Mouse (Mus musculus): ENCODE results near the gene Rab35. TPM values are rescaled to one million over a fixed set of nuclear protein-coding genes. Genes with fewer than 3 reads are reported as not detected.

The Rab35 gene
- polyA plus RNA-seq, 1 experiment from 2014 or later, result 18.8 TPM

DNA sequence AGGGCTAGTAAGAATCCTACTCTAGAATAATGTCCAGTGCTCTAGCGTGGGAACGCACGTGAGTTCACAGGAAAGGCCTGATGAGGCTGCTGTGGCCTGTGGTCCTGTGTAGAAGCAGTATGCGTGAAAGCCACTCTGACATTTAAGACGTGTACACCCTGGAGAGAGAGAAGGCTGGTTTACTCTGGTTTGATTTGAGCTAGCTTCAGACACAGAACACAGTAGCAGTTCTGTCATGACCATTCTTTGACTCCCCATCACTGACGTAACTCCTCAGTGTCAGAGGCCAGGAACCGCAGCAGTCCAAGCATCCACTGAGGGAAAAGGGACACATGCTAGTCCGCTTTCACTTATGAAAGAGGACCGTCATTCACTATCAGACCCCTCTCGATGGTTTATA lies 53.4 kb downstream of the Rab35 start:
- DNase-seq (ENCODE audit: low spot score), result no peak

DNA sequence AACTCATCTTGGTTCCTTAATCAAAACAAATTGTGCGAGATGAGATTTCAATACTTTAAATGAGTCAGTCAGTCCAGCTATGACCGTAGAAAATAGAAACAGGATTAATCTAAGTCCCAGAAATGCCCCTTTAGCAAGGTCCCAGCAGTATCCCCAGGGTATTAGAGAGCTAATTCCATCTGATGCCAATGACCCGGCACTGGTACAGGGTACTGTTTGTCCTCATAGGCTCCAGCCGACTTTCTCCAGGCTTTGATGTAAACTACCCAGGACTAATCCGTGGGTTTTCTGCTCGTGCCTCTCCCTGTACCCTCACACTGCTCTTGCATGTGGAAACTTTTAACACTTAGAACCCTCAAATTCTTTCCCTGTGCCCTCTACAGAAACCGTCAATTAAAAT lies 55.0 kb downstream of the Rab35 start:
- no peak overlapping the region for H3K4me3 ChIP-seq
- H3K36me3 ChIP-seq, result no peaks in the 10 kb centered on the region
- H3K9me3 ChIP-seq, result no peaks in the 10 kb centered on the region
- no peak for DNase-seq (ENCODE audit: low spot score)
- no peaks in the 10 kb centered on the region for H3K27me3 ChIP-seq (ENCODE audit: insufficient read depth, poor library complexity, severe bottlenecking)
- no peak overlapping the region for H3K27ac ChIP-seq
- H3K4me1 ChIP-seq, result no peaks in the 10 kb centered on the region
- WGBS, result 70% methylated on average over 7 of the region's 7 CpGs

More for the DNA sequence above, 53.4 kb downstream of the Rab35 start:
- no peaks in the 10 kb centered on the region for H3K9me3 ChIP-seq
- no peaks in the 10 kb centered on the region for H3K4me1 ChIP-seq
- no peaks in the 10 kb centered on the region for H3K36me3 ChIP-seq
- no peak overlapping the region for H3K27ac ChIP-seq
- no peaks in the 10 kb centered on the region for H3K27me3 ChIP-seq (ENCODE audit: insufficient read depth, poor library complexity, severe bottlenecking)
- WGBS, result 88% methylated on average over 10 of the region's 10 CpGs
- no peak overlapping the region for H3K4me3 ChIP-seq

DNA sequence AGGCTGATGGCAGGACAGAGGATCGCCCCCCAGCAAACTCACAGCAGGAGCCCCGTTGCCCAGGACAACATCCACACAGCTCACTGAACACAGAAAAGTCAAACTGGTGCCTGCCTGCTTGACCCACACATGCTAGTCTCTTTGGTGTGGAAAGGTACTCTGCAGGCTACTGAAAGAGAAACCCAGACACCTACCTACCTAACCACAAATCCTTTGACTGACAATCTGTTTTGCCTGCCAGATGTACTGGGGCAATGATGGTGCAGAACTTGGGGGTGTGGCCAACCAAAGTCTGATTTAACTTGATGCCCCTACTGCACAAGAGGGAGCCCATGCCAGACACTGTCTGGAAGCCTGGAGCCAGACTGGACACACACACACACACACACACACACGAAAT lies 61.6 kb downstream of the Rab35 start:
- Histone ChIP-seq H3K36me3 (no peaks in the 10 kb centered on the region), H3K9me3 (no peaks in the 10 kb centered on the region), H3K27ac (no peak overlapping the region), H3K4me3 (no peak overlapping the region), H3K27me3 (ENCODE audit: insufficient read depth, poor library complexity, severe bottlenecking) (no peaks in the 10 kb centered on the region), H3K4me1 (no peaks in the 10 kb centered on the region)
- WGBS, result 58% methylated on average over 3 of the region's 3 CpGs
- no peak for DNase-seq (ENCODE audit: low spot score)

DNA sequence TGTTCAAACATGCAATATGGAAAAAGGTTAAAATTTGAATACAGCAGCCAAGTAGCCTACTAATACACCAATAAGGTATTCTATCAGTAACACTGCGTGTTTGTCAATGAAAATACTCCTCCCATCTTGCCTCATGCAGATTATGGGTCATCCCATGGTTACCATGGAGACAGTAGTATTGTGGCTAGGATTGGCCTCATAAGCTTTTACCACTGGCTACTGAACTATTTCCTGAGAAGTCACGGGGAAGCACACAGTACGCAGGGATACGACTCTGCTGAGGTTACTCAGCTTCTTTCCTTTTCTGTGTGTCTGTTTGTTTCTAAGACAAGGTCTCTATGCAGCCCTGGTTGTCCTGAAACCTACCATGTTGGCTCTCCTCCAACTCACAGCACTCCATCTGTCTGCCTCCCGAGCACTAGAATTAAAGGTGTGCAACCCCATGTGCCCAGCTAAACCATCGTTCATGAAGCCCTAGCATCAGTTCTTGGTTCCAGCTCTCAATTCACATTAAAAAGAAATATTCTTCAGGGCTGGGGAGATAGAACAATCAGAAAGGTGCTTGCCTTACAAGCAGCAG lies 63.6 kb downstream of the Rab35 start:
- Histone ChIP-seq H3K27ac (no peak overlapping the region), H3K27me3 (ENCODE audit: insufficient read depth, poor library complexity, severe bottlenecking) (0 out of 2 replicates have a peak, but pooled peaks cover 5% of the 10 kb centered on the region), H3K4me1 (0 out of 2 replicates have a peak, but pooled peaks cover 3% of the 10 kb centered on the region), H3K9me3 (no peaks in the 10 kb centered on the region), H3K4me3 (no peak overlapping the region), H3K36me3 (no peaks in the 10 kb centered on the region)
- 82% methylated on average over 6 of the region's 6 CpGs for WGBS
- DNase-seq (ENCODE audit: low spot score), result no peak

DNA sequence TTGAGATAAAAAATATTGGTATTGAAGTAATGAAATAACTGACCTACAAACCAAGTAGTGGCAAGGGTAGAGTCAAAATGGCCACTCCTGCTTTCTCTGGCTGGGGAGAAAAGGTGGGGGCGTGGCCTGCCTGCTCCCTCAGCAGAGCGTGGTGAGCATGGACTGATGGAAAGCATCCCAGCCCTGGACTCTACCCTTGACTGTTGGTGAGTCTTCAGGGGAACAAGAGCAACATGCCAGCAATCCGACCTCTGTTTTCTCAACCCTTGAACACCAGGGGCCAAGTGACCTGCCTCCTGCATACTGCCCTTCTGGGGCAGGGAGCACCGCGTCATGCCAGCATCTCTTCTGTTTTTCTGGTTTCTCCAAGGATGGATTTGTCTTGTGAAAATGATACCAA lies 65.1 kb downstream of the Rab35 start:
- Histone ChIP-seq H3K27ac (no peak overlapping the region), H3K27me3 (ENCODE audit: insufficient read depth, poor library complexity, severe bottlenecking) (0 out of 2 replicates have a peak, but pooled peaks cover 5% of the 10 kb centered on the region), H3K4me1 (0 out of 2 replicates have a peak, but pooled peaks cover 3% of the 10 kb centered on the region), H3K4me3 (no peak overlapping the region), H3K36me3 (no peaks in the 10 kb centered on the region), H3K9me3 (no peaks in the 10 kb centered on the region)
- WGBS, result 78% methylated on average over 5 of the region's 5 CpGs
- DNase-seq (ENCODE audit: low spot score), result no peak

Small RNA genes within 50 kb of the gene (microRNA-seq; reads per million reads assigned to microRNA genes)
- gene Mir7030, result not detected

Other genes with a start within 250 kb of the Rab35 start
- gene Msi1, start 202.3 kb upstream of the Rab35 start, polyA plus RNA-seq (2016; fragmentation: Nextera tagmentation; extraction: Ambion mirVana), result 9.6 and 17.1 TPM in 2 replicates
- 0.48 and 1.4 TPM in 2 replicates for gene Pla2g1b, start 165.6 kb upstream of the Rab35 start, polyA plus RNA-seq (2016; fragmentation: Nextera tagmentation; extraction: Ambion mirVana)
- gene Sirt4, start 147.2 kb upstream of the Rab35 start, polyA plus RNA-seq (2016; fragmentation: Nextera tagmentation; extraction: Ambion mirVana), result 18.7 and 19.0 TPM in 2 replicates
- 30.3 and 31.9 TPM in 2 replicates for gene Pxn, start 125.2 kb upstream of the Rab35 start, polyA plus RNA-seq (2016; fragmentation: Nextera tagmentation; extraction: Ambion mirVana)
- 1,223 and 1,345 TPM in 2 replicates for gene Rplp0, start 72.4 kb upstream of the Rab35 start, polyA plus RNA-seq (2016; fragmentation: Nextera tagmentation; extraction: Ambion mirVana)
- 47.8 and 49.8 TPM in 2 replicates for gene Gcn1l1, start 66.7 kb upstream of the Rab35 start, polyA plus RNA-seq (2016; fragmentation: Nextera tagmentation; extraction: Ambion mirVana)
- 8.2 and 11.1 TPM in 2 replicates for gene Bicdl1, start 99.7 kb downstream of the Rab35 start, polyA plus RNA-seq (2016; fragmentation: Nextera tagmentation; extraction: Ambion mirVana)
- 28.4 and 38.5 TPM in 2 replicates for gene Cit, start 213.4 kb downstream of the Rab35 start, polyA plus RNA-seq (2016; fragmentation: Nextera tagmentation; extraction: Ambion mirVana)

Measured in heart, embryonic 10.5 days (tissue).